Mouse (Mus musculus) liver, embryonic 14.5 days (tissue): ENCODE measurements at regions not wholly inside any gene's neighbourhood (a gene's known extent, or its start where the extent isn't known, plus 50 kb on each side); places are given as distances from the start of the nearest gene placed in this dataset.

Experiments used
- CTCF ChIP-seq: IDR thresholded peaks from 2 replicates; pipeline ENCODE4 v1.5.1; 2016; ENCODE audit warnings: antibody characterized with exemption, low read depth, control low read depth
- EP300 ChIP-seq: IDR thresholded peaks from 2 replicates; pipeline ENCODE4 v1.6.1; 2016; ENCODE audit warnings: antibody characterized with exemption, low read depth

GRCm38 (mm10) chr9:117843531-117843930 lies 196.8 kb upstream of the Azi2 start:
- TF ChIP-seq CTCF: no peak
- TF ChIP-seq EP300: no peak
